Mouse (Mus musculus): ENCODE results near the gene Olfr913. TPM values are rescaled to one million over a fixed set of nuclear protein-coding genes. Genes with fewer than 3 reads are reported as not detected.

Gene Olfr913
- not detected in 4 replicates for total RNA-seq (2023; ENCODE audit: inconsistent age)

GRCm38 (mm10) chr9:38592459-38592858 is at the start of gene Olfr913:
Gene Olfr913 (plus strand): TSS chr9:38592759.

DNA sequence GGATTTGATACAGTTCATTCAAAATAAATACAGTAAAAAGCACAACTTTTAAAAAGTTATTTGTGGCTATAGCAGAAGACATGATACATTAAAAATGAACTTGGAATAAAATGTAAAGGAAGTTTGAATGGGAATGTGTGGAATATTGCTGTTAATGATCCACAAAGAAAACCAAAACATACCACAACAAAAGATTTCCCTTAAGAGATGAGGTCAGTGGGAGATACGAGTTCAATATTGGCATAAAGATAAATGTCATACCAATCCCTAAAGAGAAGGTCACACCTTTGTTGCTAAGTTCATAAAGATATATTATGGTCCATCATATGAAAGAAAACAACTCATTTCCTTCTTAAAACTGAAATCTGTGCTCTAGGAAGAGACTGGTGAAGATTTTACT is 12.7 kb upstream of the Olfr913 start, which contains the start of gene Olfr912:
Olfr912 (plus strand) TSS at position 301 of the 400 bp plus-strand sequence.

DNA sequence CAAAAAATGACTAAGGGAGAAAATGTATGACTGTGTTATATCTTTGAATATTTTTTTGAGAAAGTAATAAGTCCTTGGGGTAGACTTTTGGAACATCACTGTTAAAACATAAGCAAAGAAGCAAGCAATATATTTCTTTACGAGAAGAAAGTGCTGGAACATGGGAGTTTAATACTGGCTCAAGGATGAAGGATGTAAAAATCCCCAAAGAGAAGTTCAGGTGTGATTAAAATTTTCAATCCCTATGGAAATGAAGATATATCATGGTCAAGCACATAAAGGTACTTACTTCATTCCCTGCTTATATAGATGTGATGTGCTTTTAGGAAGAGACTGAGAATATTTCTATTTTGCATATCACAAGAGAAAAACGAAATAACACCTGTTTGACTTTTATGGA is 12.2 kb downstream of the Olfr913 start, which contains the start of gene Olfr914:
Olfr914 (plus strand) TSS at position 301 of the 400 bp plus-strand sequence.

Other genes with a start within 250 kb of the Olfr913 start
- not detected in 4 replicates for gene Olfr898, start 244.3 kb upstream of the Olfr913 start, total RNA-seq (2023; ENCODE audit: inconsistent age)
- gene Olfr250, start 225.9 kb upstream of the Olfr913 start, total RNA-seq (2023; ENCODE audit: inconsistent age): not detected in 4 replicates
- gene Olfr251, start 215.7 kb upstream of the Olfr913 start, total RNA-seq (2023; ENCODE audit: inconsistent age): not detected in 4 replicates
- not detected in 4 replicates for gene Olfr147, start 191.1 kb upstream of the Olfr913 start, total RNA-seq (2023; ENCODE audit: inconsistent age)
- not detected in 4 replicates for gene Olfr901, start 163.3 kb upstream of the Olfr913 start, total RNA-seq (2023; ENCODE audit: inconsistent age)
- gene Olfr902, start 145.1 kb upstream of the Olfr913 start, total RNA-seq (2023; ENCODE audit: inconsistent age): not detected in 4 replicates
- not detected in 4 replicates for gene Olfr904, start 129.6 kb upstream of the Olfr913 start, total RNA-seq (2023; ENCODE audit: inconsistent age)
- not detected in 4 replicates for gene Olfr905, start 121.7 kb upstream of the Olfr913 start, total RNA-seq (2023; ENCODE audit: inconsistent age)
- gene Olfr906, start 105.7 kb upstream of the Olfr913 start, total RNA-seq (2023; ENCODE audit: inconsistent age): not detected in 4 replicates
- not detected in 4 replicates for gene Olfr907, start 97.0 kb upstream of the Olfr913 start, total RNA-seq (2023; ENCODE audit: inconsistent age)
- not detected in 4 replicates for gene Olfr911-ps1, start 71.2 kb upstream of the Olfr913 start, total RNA-seq (2023; ENCODE audit: inconsistent age)
- not detected in 4 replicates for gene Olfr910, start 54.9 kb upstream of the Olfr913 start, total RNA-seq (2023; ENCODE audit: inconsistent age)
- not detected in 4 replicates for gene Olfr912, start 12.6 kb upstream of the Olfr913 start, total RNA-seq (2023; ENCODE audit: inconsistent age)
- not detected in 4 replicates for gene Olfr914, start 12.3 kb downstream of the Olfr913 start, total RNA-seq (2023; ENCODE audit: inconsistent age)
- gene Olfr916, start 67.1 kb downstream of the Olfr913 start, total RNA-seq (2023; ENCODE audit: inconsistent age): not detected in 4 replicates
- gene Olfr917, start 73.1 kb downstream of the Olfr913 start, total RNA-seq (2023; ENCODE audit: inconsistent age): not detected in 4 replicates
- not detected in 4 replicates for gene Olfr918, start 81.8 kb downstream of the Olfr913 start, total RNA-seq (2023; ENCODE audit: inconsistent age)
- not detected in 4 replicates for gene Olfr919, start 110.9 kb downstream of the Olfr913 start, total RNA-seq (2023; ENCODE audit: inconsistent age)
- 8.8 to 12.9 TPM (median 10.5 TPM) in 4 replicates for gene Vwa5a, start 125.5 kb downstream of the Olfr913 start, total RNA-seq (2023; ENCODE audit: inconsistent age)
- 0.13 to 0.21 TPM in 2 of 4 replicates, not detected in the others for gene Olfr920, start 159.5 kb downstream of the Olfr913 start, total RNA-seq (2023; ENCODE audit: inconsistent age)
- not detected in 4 replicates for gene Olfr921, start 180.3 kb downstream of the Olfr913 start, total RNA-seq (2023; ENCODE audit: inconsistent age)
- not detected in 4 replicates for gene Olfr922, start 221.9 kb downstream of the Olfr913 start, total RNA-seq (2023; ENCODE audit: inconsistent age)
- gene Olfr923, start 233.8 kb downstream of the Olfr913 start, total RNA-seq (2023; ENCODE audit: inconsistent age): not detected in 4 replicates

All from B cell, adult (primary cell).